Mouse (Mus musculus): ENCODE results near the gene Csdc2. TPM values are rescaled to one million over a fixed set of nuclear protein-coding genes. Genes with fewer than 3 reads are reported as not detected.

The Csdc2 gene
- total RNA-seq, 2 experiments from 2014 or later, result not detected

GRCm38 (mm10) chr15:81921255-81921654 is 15.3 kb upstream of the Csdc2 start:
- ATAC-seq (replicated peaks; ENCODE audit: poor library complexity), result no peak

GRCm38 (mm10) chr15:81924933-81925332 is 11.6 kb upstream of the Csdc2 start:
- ATAC-seq (replicated peaks; ENCODE audit: poor library complexity), result peak; percentile 55

DNA sequence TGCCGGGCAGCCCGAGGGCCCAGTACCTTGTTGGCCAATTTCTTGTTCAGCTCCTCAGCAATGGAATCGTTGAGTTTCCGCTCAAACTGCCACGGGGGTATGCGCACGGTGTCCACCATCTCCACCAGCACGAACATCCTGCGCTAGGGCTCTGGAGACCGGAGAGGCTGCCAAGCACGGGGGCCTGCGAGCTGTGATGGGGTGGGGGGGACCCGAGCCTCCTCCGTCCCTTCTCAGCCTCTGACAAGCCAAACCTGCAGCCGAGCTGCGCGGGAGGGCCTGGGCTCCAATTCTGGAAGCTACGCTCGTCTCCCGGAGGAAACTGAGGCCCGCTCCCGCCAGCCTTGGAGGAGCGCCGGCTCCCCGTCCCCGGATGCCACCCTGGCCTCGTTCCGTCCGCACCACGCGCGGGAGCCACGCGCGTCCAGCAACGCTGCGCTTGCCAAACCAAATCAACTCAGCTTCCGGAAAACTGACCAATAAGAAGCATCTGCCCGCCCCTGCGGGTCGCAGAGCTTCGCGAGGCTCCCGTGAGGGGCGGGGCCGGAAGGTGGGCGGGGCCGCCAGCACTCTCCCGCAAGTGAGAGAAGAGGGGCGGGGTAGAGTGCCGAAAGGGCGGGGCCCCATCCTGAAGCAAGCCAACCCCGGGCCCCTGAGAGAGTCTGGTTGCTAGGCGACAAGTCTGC is 10.7 kb upstream of the Csdc2 start, which contains the start of gene Polr3h:
Gene Polr3h (minus strand): TSS at position 481 of the 686 bp plus-strand sequence.
- ATAC-seq (replicated peaks; ENCODE audit: poor library complexity), result peak; percentile 89

GRCm38 (mm10) chr15:81926446-81926822 is 10.1 kb upstream of the Csdc2 start:
- ATAC-seq (replicated peaks; ENCODE audit: poor library complexity), result no peak

GRCm38 (mm10) chr15:81927741-81928140 is 8.8 kb upstream of the Csdc2 start:
- ATAC-seq (replicated peaks; ENCODE audit: poor library complexity), result no peak

- ATAC-seq (replicated peaks; ENCODE audit: poor library complexity), result no peak
Observed at GRCm38 (mm10) chr15:81928277-81928676, 8.3 kb upstream of the Csdc2 start.

DNA sequence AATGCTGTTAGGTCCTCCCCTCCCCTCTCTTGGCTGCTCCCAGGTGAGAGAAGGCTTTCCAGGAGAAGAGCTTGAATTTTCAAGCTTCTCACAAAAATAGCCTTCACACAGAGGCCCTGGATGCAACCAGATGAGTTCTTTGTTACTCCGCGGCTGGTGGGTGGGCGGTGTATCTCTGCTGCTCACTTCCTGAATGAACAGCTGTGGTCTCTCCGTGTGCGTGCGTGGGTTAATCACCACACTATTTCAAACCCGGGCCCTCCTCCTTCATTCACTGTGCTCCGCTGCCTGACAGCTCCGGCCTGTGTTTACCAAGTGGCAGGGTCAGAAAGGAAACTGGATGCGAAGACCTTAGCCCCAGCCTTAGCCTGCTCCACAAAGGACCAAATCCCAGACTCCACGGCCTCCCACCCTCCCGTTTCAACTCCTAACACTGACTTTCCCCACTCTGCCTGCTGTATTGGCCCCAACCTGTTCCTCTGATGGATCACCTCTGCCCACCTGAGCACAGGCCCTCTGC is 3.5 kb upstream of the Csdc2 start:
- ATAC-seq (replicated peaks; ENCODE audit: poor library complexity), result no peak

DNA sequence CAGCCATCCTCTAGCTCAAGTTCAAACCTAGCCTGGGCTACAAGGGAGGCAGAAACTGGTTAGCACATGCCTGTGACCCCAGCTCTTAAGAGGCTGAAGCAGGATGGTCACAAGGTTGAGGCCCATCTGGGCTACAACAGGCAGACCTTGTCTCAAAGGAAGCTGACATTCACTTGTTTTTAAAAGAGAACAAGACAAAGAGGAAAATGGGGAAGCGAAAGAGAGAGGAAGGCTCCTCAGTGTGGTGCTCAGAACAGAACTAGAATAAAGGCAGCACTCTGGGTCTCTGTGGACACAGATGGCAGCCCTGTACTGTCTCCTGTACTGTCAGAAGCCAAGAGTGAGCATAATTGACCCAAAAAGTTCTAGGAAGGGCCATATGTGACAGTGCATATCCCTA is 2.6 kb upstream of the Csdc2 start:
- 0 out of 2 replicates have a peak, but pooled peaks have one; percentile 26 for ATAC-seq (replicated peaks; ENCODE audit: poor library complexity)

DNA sequence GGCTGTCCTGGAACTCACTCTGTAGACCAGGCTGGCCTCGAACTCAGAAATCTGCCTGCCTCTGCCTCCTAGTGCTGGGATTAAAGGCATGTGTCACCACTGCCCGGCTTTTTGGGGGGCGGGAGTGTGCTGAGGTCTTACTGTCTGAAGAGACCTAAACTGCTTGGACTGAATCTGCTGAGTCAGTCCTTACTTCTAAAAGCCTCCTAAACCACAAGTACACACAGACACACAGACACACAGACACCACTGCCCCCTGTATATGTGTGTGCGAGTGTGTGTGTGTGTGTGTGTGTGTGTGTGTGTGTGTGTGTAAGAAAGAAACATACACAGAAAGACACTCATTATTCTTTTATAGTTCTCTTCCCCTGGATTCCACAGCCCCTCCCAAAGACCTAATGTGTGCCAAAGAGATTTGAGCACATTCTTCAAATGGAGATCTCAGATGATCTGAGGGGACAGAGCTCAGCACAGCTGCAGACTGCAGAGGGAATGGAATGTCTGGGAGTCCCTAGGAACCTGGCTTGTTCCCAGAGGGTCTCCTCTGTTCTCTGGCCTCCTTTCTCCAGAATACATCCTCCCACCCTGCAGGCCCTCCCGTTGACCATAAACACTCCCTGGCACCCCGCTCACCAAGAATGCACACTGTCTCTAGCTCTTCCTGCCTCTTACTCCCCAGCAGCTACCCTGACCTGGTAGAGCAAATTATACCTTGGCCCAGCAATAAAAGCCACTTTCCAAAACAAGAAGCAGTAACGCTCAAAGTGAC is 506 bp upstream of the Csdc2 start:
- no peak for ATAC-seq (replicated peaks; ENCODE audit: poor library complexity)

DNA sequence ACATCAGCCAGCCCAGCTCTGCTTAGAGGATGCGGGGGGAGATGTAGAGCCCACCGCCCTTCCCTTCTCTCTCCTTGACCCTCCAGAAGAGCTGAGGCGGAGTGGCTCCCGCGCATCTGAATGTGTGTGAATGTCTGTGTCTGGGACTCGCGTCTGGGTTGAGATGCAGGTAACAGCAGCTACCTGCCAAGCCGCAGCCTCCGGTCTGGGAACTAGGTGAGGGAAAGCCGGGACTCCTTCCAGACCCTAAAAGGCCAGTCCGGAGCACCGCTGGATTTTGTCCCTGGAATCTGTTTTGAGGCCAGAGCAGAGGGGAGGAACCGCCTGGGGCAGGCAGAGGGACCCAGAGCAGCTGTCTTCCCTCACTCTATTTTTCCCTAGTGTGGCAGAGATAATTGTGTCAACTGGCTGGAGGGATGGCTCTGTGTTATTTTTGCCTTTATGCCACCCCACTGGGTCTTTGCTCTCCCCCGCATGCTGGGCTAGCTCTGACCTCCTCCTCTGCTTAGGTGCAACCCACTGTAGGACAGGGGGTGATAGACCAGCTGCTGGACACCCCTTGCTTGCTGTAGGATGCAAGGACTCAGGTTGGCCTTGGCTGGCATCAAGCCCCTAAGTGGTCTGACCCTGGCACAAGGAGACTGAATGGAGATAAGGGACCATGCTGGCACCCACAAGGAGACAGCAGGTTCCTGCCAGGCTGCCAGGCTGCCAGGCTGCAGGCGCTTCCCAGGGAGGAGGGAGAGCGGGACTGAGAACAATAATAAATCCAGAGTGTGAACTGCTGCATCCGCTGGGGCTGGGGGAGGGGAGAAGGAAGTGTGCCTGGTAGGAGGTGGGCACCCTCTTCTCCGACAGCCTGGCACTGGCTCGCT is 776 bp downstream of the Csdc2 start:
- no peak for ATAC-seq (replicated peaks; ENCODE audit: poor library complexity)

GRCm38 (mm10) chr15:81938246-81938645 is 1.7 kb downstream of the Csdc2 start:
- peak; percentile 63 for ATAC-seq (replicated peaks; ENCODE audit: poor library complexity)

DNA sequence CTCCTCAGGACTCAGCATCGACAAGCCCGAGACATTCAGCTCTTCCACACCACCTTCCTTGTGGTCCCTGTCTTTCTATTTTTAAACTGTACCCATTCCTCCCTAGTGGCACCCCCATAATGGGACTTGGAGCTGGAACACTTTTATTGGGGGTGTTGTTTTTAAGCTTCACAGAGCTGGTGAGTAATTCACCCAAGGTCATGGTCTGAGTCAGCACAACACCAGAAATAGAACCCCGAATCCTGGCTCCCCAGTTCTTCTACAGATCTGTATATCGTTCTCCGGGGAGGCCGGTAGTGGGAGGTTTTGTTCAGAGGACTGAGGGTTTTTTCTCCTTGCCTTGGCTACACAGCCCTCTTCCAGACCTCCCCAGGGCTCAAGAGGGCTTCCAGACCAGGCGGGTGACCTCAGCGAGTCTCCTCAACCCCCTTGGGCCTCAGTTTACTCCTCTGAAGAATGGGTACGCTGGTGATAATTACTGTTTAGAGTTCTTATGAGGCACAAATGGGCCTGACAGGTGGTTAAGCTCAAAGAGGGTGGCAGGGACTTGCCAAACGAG is 2.7 kb downstream of the Csdc2 start:
- no peak for ATAC-seq (replicated peaks; ENCODE audit: poor library complexity)

- ATAC-seq (replicated peaks; ENCODE audit: poor library complexity), result peak; percentile 58
Observed at GRCm38 (mm10) chr15:81939774-81940173, 3.2 kb downstream of the Csdc2 start.

- no peak for ATAC-seq (replicated peaks; ENCODE audit: poor library complexity)
Observed at GRCm38 (mm10) chr15:81940219-81940618, 3.7 kb downstream of the Csdc2 start.

DNA sequence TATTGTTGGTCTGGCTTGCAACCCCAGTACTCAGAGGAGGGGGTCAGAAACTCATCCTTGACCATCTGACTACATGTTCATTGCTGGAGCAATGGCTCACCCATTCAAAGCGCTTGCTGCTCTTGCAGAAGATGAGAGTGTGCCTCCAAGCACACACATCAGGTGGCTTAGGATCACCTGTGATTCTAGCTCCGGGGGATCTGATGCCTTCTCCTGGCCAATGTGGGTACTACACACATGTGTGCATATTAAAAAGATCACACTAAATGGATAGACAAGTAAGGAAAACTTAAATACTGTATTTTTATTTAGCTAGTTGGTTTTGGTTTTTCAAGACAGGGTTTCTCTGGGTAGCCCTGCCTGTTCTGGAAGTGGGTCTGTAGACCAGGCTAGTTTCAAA is 4.5 kb downstream of the Csdc2 start:
- no peak for ATAC-seq (replicated peaks; ENCODE audit: poor library complexity)

GRCm38 (mm10) chr15:81943176-81943749 is 6.7 kb downstream of the Csdc2 start:
- ATAC-seq (replicated peaks; ENCODE audit: poor library complexity), result no peak

- no peak for ATAC-seq (replicated peaks; ENCODE audit: poor library complexity)
Observed at GRCm38 (mm10) chr15:81949076-81949475, 12.5 kb downstream of the Csdc2 start.

- no peak for ATAC-seq (replicated peaks; ENCODE audit: poor library complexity)
Observed at GRCm38 (mm10) chr15:81949476-81950131, 13.0 kb downstream of the Csdc2 start.

GRCm38 (mm10) chr15:81950716-81951115 is 14.2 kb downstream of the Csdc2 start:
- ATAC-seq (replicated peaks; ENCODE audit: poor library complexity), result no peak

GRCm38 (mm10) chr15:81951159-81951558 is 14.6 kb downstream of the Csdc2 start:
- ATAC-seq (replicated peaks; ENCODE audit: poor library complexity), result no peak

Data from megakaryocyte progenitor cell, adult 5-6 weeks (primary cell).